23 mouse cellular contexts compared by ENCODE assay signal in genomic region chr13:107681719-107682118, GRCm38 (mm10).
A peak's percentile ranks its signal among the peaks of the same experiment; 100 is the strongest.
DNase-seq lines count a peak whose midpoint lies in the region; ATAC-seq and TF ChIP-seq lines count a peak whose summit lies in the region.
"Had no signal": no experiment of that assay in that cellular context is flagged by ENCODE, and none has a peak within 500 bp of the region (broad histone marks: within the 10 kb centered on the region; RNA-seq: fewer than 3 reads in every experiment).

No protein-coding gene starts in this region.

- no peaks in the 10 kb centered on the region for H3K27me3 ChIP-seq in CH12.LX (replicated peaks)
- H3K27me3 ChIP-seq: embryonic facial prominence, embryonic 15.5 days; forebrain, embryonic 12.5 days had no signal

- H3K27ac ChIP-seq in CH12.LX (ENCODE audit: insufficient read depth, low read depth), result no peak overlapping the region
- H3K27ac ChIP-seq: embryonic facial prominence, embryonic 13.5 days; embryonic facial prominence, embryonic 15.5 days; forebrain, embryonic 10.5 days; forebrain, embryonic 12.5 days had no signal

- no peak for TF ChIP-seq RAD21 in CH12.LX (IDR thresholded peaks at IDR 0.05; ENCODE audit: low read depth, low read length)

- WGBS in lung, adult 2 months, result 65% methylated on average over 5 of the region's 5 CpGs

- no peak for TF ChIP-seq POLR2A in CH12.LX (IDR thresholded peaks at IDR 0.05; ENCODE audit: low read depth, low read length)
- TF ChIP-seq POLR2A in lung, adult 2 months (IDR thresholded peaks at IDR 0.05; ENCODE audit: borderline replicate concordance, extremely low read depth, low read depth, low read length), result no peak

- H3K9me3 ChIP-seq in CH12.LX (replicated peaks; ENCODE audit: low read length), result no peaks in the 10 kb centered on the region
- H3K9me3 ChIP-seq: embryonic facial prominence, embryonic 13.5 days; embryonic facial prominence, embryonic 15.5 days; forebrain, embryonic 10.5 days; forebrain, embryonic 12.5 days had no signal

- no peak overlapping the region for H3K4me2 ChIP-seq in CH12.LX (ENCODE audit: insufficient read depth, low read depth, poor library complexity, severe bottlenecking)
- H3K4me2 ChIP-seq: embryonic facial prominence, embryonic 13.5 days; embryonic facial prominence, embryonic 15.5 days; forebrain, embryonic 12.5 days had no signal

- ATAC-seq in megakaryocyte, adult 5-6 weeks (ENCODE audit: poor library complexity, severe bottlenecking), result 0 out of 2 replicates have a peak, but pooled peaks have one; percentile 33
- ATAC-seq: CD4-positive, CD25-positive, alpha-beta regulatory T cell, adult 4 months; forebrain, embryonic 14.5 days; forebrain, embryonic 16.5 days had no signal

- H3K79me2 ChIP-seq in CH12.LX (replicated peaks; ENCODE audit: control insufficient read depth, extremely low read depth, insufficient read depth, poor library complexity, severe bottlenecking), result no peaks in the 10 kb centered on the region

- dilution Hi-C loops in CH12.LX (cut with MboI; ENCODE audit: extremely low pct_ligation_motif_present, extremely low pct_unique_long_range_greater_than_20kb, low sequenced_read_pairs), result no loop called here

- no peak overlapping the region for H3K9ac ChIP-seq in CH12.LX (ENCODE audit: insufficient read depth, low read depth)
- H3K9ac ChIP-seq: embryonic facial prominence, embryonic 13.5 days; embryonic facial prominence, embryonic 15.5 days; forebrain, embryonic 12.5 days had no signal

- no peak for TF ChIP-seq CTCF in CH12.LX (conservative IDR thresholded peaks at IDR 0.05 in 1 of 2, IDR thresholded peaks at IDR 0.05 in 1 of 2; ENCODE audit: low read depth in 2 of 2, low read length in 2 of 2)
- TF ChIP-seq CTCF in lung, adult 2 months (IDR thresholded peaks at IDR 0.05; ENCODE audit: insufficient read depth, low read length), result no peak

- peaks cover 0 to 41% of the 10 kb centered on the region in 2 experiments; a peak in 2 of 4 replicates for H3K4me1 ChIP-seq in CH12.LX (ENCODE audit: control insufficient read depth in 1 of 2, insufficient read depth in 2 of 2)
- H3K4me1 ChIP-seq in lung, adult 2 months (ENCODE audit: control insufficient read depth, insufficient read depth, low read length), result no peaks in the 10 kb centered on the region

- H3K4me3 ChIP-seq in CH12.LX (replicated peaks in 1 of 3; ENCODE audit: low read depth in 2 of 3, low read length in 2 of 3, poor library complexity in 1 of 3), result no peak overlapping the region
- no peak overlapping the region for H3K4me3 ChIP-seq in lung, adult 2 months (replicated peaks; ENCODE audit: extremely low read depth, low read depth, low read length)
- H3K4me3 ChIP-seq: embryonic facial prominence, embryonic 13.5 days; embryonic facial prominence, embryonic 15.5 days; erythroblast, embryonic 14.5 days; forebrain, embryonic 10.5 days; forebrain, embryonic 12.5 days had no signal

- in situ Hi-C loops in CH12.LX (cut with MboI; ENCODE audit: low pct_ligation_motif_present, low pct_unique_long_range_greater_than_20kb, low sequenced_read_pairs), result loop anchor here (25.0 kb wide), 1 partner anchor 219 kb away; no protein-coding TSS in a partner anchor

- H3K36me3 ChIP-seq in CH12.LX (replicated peaks in 1 of 2; ENCODE audit: control insufficient read depth in 1 of 2, insufficient read depth in 1 of 2, low read length in 1 of 2), result no peaks in the 10 kb centered on the region
- H3K36me3 ChIP-seq: embryonic facial prominence, embryonic 13.5 days; embryonic facial prominence, embryonic 15.5 days; forebrain, embryonic 10.5 days; forebrain, embryonic 12.5 days had no signal

- no peak for TF ChIP-seq EP300 in CH12.LX (IDR thresholded peaks at IDR 0.05; ENCODE audit: low read length)

- DNase-seq in CH12.LX (ENCODE audit: extremely low read depth), result peak; percentile 10
- DNase-seq in lung, adult 2 months, result no peak
- DNase-seq in ovary, adult 18-20 months (ENCODE audit: low spot score), result no peak
- no peak for DNase-seq in heart, adult 11 months
- DNase-seq: adrenal gland, adult 2 months; adrenal gland, postnatal 10 days; adrenal gland, postnatal 25 days; B cell, adult 2 months; cerebellum, adult 11 months; cerebellum, adult 18-20 months; cerebellum, adult 8-10 months; cerebellum, adult 9-11 months; cerebellum, postnatal 36 days; embryo, embryonic 11 days had no signal

TF ChIP-seq in CH12.LX, 34 proteins besides CTCF, POLR2A, EP300 and RAD21:
- no peak for TF ChIP-seq KAT2A (IDR thresholded peaks at IDR 0.05; ENCODE audit: insufficient replicate concordance, low read length)
- peak; percentile 44; the same call in 1 of the 2 replicates for TF ChIP-seq TCF12 (IDR thresholded peaks at IDR 0.05; ENCODE audit: low read depth, low read length)
